25 mouse cellular contexts compared by ENCODE assay signal in the genomic region with DNA sequence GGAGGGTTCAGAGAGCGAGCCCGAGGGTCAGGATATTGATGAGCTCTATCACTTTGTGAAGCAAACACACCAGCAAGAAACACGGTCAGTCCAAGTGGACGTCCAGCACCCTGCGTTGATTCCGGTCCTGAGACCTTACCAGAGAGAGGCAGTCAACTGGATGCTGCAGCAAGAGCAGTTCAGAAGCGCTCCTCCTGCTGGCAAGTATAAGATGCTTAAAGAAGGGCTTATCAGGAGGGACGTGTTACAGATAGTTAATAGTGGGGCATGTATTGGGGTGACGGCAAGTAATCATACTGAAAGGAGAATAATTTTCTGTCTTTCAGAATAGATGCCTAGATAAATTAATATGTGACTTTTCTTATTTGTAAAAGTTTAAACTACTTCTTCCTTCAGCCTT. TPM values are rescaled to one million over a fixed set of nuclear protein-coding genes. Genes with fewer than 3 reads are reported as not detected.
DNase-seq lines count a peak whose midpoint lies in the region; ATAC-seq and TF ChIP-seq lines count a peak whose summit lies in the region.
"Had no signal": no experiment of that assay in that cellular context is flagged by ENCODE, and none has a peak within 500 bp of the region (broad histone marks: within the 10 kb centered on the region; RNA-seq: fewer than 3 reads in every experiment).

No protein-coding gene starts in this region.

- no peak for DNase-seq in lung, postnatal 0 days (ENCODE audit: low spot score)
- no peak for DNase-seq in lung, adult 2 months
- DNase-seq in R1 (ENCODE audit: low read depth, low spot score): peak; percentile 45
- no peak for DNase-seq in adrenal gland, postnatal 14 days
- DNase-seq: adrenal gland, postnatal 36 days; B cell, adult 2 months; cerebellum, adult 18-20 months; heart, postnatal 14 days; kidney, adult 18-20 months; kidney, postnatal 14 days; left cerebral cortex, postnatal 4 days; liver; thymus, postnatal 4 days had no signal

- 0 out of 2 replicates have a peak, but pooled peaks have one; percentile 16 for ATAC-seq in hindbrain, embryonic 12.5 days (ENCODE audit: low FRiP score)
- ATAC-seq in hindbrain, embryonic 13.5 days (ENCODE audit: low FRiP score): no peak
- ATAC-seq in lung, postnatal 0 days: no peak
- ATAC-seq in activated CD4-positive, CD25-positive, alpha-beta regulatory T cell, adult 4 months: no peak
- ATAC-seq: forebrain, embryonic 15.5 days; midbrain, embryonic 13.5 days had no signal

- H3K4me3 ChIP-seq in hindbrain, embryonic 12.5 days: no peak overlapping the region
- no peak overlapping the region for H3K4me3 ChIP-seq in hindbrain, embryonic 13.5 days
- H3K4me3 ChIP-seq in lung, postnatal 0 days (ENCODE audit: low read depth, low read length): no peak overlapping the region
- H3K4me3 ChIP-seq in lung, adult 2 months (replicated peaks; ENCODE audit: extremely low read depth, low read depth, low read length): no peak overlapping the region
- H3K4me3 ChIP-seq: embryonic facial prominence, embryonic 10.5 days; forebrain, embryonic 15.5 days; heart, embryonic 10.5 days; hindbrain, embryonic 15.5 days; left cerebral cortex, adult 2 months; lung, embryonic 15.5 days; midbrain, embryonic 13.5 days; neural tube, embryonic 15.5 days had no signal

- H3K9ac ChIP-seq in hindbrain, embryonic 12.5 days: no peak overlapping the region
- H3K9ac ChIP-seq in hindbrain, embryonic 13.5 days: no peak overlapping the region
- no peak overlapping the region for H3K9ac ChIP-seq in lung, postnatal 0 days (replicated peaks; ENCODE audit: low read depth)
- H3K9ac ChIP-seq: forebrain, embryonic 15.5 days; hindbrain, embryonic 15.5 days; lung, embryonic 15.5 days; midbrain, embryonic 13.5 days; neural tube, embryonic 15.5 days had no signal

- TF ChIP-seq EP300 in lung, postnatal 0 days (IDR thresholded peaks at IDR 0.05): no peak

- H3K4me2 ChIP-seq in hindbrain, embryonic 12.5 days (replicated peaks): no peak overlapping the region
- H3K4me2 ChIP-seq in hindbrain, embryonic 13.5 days: no peak overlapping the region
- H3K4me2 ChIP-seq in lung, postnatal 0 days (replicated peaks; ENCODE audit: low read depth, low read length): no peak overlapping the region
- H3K4me2 ChIP-seq: forebrain, embryonic 15.5 days; hindbrain, embryonic 15.5 days; lung, embryonic 15.5 days; midbrain, embryonic 13.5 days; neural tube, embryonic 15.5 days had no signal

- no peak overlapping the region for H3K27ac ChIP-seq in hindbrain, embryonic 12.5 days
- H3K27ac ChIP-seq in hindbrain, embryonic 13.5 days: no peak overlapping the region
- H3K27ac ChIP-seq in lung, postnatal 0 days (ENCODE audit: low read length): no peak overlapping the region
- H3K27ac ChIP-seq: embryonic facial prominence, embryonic 10.5 days; forebrain, embryonic 15.5 days; heart, embryonic 10.5 days; hindbrain, embryonic 15.5 days; left cerebral cortex, adult 2 months; lung, embryonic 15.5 days; macrophage; midbrain, embryonic 13.5 days; neural tube, embryonic 15.5 days had no signal

- TF ChIP-seq POLR2A in lung, adult 2 months (IDR thresholded peaks at IDR 0.05; ENCODE audit: borderline replicate concordance, extremely low read depth, low read depth, low read length): no peak

- WGBS in hindbrain, embryonic 12.5 days: 89% methylated on average over 9 of the region's 9 CpGs
- 89% methylated on average over 9 of the region's 9 CpGs for WGBS in hindbrain, embryonic 13.5 days
- 87% methylated on average over 9 of the region's 9 CpGs for WGBS in lung, postnatal 0 days
- 87% methylated on average over 9 of the region's 9 CpGs for WGBS in lung, adult 2 months

- no peaks in the 10 kb centered on the region for H3K9me3 ChIP-seq in hindbrain, embryonic 12.5 days (replicated peaks)
- H3K9me3 ChIP-seq in hindbrain, embryonic 13.5 days: no peaks in the 10 kb centered on the region
- H3K9me3 ChIP-seq in lung, postnatal 0 days (ENCODE audit: low read length): no peaks in the 10 kb centered on the region
- H3K9me3 ChIP-seq: embryonic facial prominence, embryonic 10.5 days; forebrain, embryonic 15.5 days; heart, embryonic 10.5 days; hindbrain, embryonic 15.5 days; lung, embryonic 15.5 days; midbrain, embryonic 13.5 days; neural tube, embryonic 15.5 days had no signal

- peaks cover 42% of the 10 kb centered on the region for H3K36me3 ChIP-seq in hindbrain, embryonic 12.5 days
- peaks cover 48% of the 10 kb centered on the region for H3K36me3 ChIP-seq in hindbrain, embryonic 13.5 days
- peaks cover 12% of the 10 kb centered on the region; the same call in 1 of the 2 replicates for H3K36me3 ChIP-seq in lung, postnatal 0 days (ENCODE audit: insufficient read depth, low read length)

- H3K4me1 ChIP-seq in hindbrain, embryonic 12.5 days: peaks cover 7% of the 10 kb centered on the region
- H3K4me1 ChIP-seq in hindbrain, embryonic 13.5 days (replicated peaks): peaks cover 16% of the 10 kb centered on the region
- H3K4me1 ChIP-seq in lung, postnatal 0 days (ENCODE audit: insufficient read depth, low read depth, low read length): no peaks in the 10 kb centered on the region
- no peaks in the 10 kb centered on the region; the same call in 1 of the 2 replicates for H3K4me1 ChIP-seq in lung, adult 2 months (ENCODE audit: control insufficient read depth, insufficient read depth, low read length)
- H3K4me1 ChIP-seq: embryonic facial prominence, embryonic 10.5 days; heart, embryonic 10.5 days had no signal

- peak; percentile 30; the same call in 1 of the 2 replicates for TF ChIP-seq CTCF in lung, postnatal 0 days (IDR thresholded peaks at IDR 0.05)
- no peak for TF ChIP-seq CTCF in lung, adult 2 months (IDR thresholded peaks at IDR 0.05; ENCODE audit: insufficient read depth, low read length)

- H3K27me3 ChIP-seq in hindbrain, embryonic 12.5 days: no peaks in the 10 kb centered on the region
- no peaks in the 10 kb centered on the region for H3K27me3 ChIP-seq in hindbrain, embryonic 13.5 days
- no peaks in the 10 kb centered on the region for H3K27me3 ChIP-seq in lung, postnatal 0 days (replicated peaks; ENCODE audit: insufficient read depth, low read length)
- H3K27me3 ChIP-seq: forebrain, embryonic 15.5 days; hindbrain, embryonic 15.5 days; lung, embryonic 15.5 days; midbrain, embryonic 13.5 days; neural tube, embryonic 15.5 days had no signal

RNA-seq across cellular contexts. Expression of gene Shprh, which starts 7.8 kb away (rescaled TPM):
- polyA plus RNA-seq in hindbrain, embryonic 12.5 days (2016; fragmentation: Nextera tagmentation; extraction: Ambion mirVana): 30.1 and 32.0 TPM in 2 replicates
- 22.9 and 23.4 TPM in 2 replicates for polyA plus RNA-seq in hindbrain, embryonic 13.5 days (2015; fragmentation: Nextera tagmentation; extraction: Ambion mirVana)
- 6.8 and 7.8 TPM in 2 replicates for polyA plus RNA-seq in lung, postnatal 0 days (2015; fragmentation: Nextera tagmentation; extraction: Ambion mirVana)
- polyA plus RNA-seq in lung, adult 2 months (2012; rRNA removed): 2.9 and 3.8 TPM in 2 replicates
- 22.3 and 26.9 TPM in 2 replicates for total RNA-seq in adrenal gland, postnatal 14 days (2021)
- polyA plus RNA-seq in activated CD4-positive, CD25-positive, alpha-beta regulatory T cell, adult 4 months (2017; shearing (Covaris generic)): 10 to 100 TPM; 17.6 to 19.5 TPM
